Mouse (Mus musculus): Measurements from ENCODE around the gene Tie1.

DNA sequence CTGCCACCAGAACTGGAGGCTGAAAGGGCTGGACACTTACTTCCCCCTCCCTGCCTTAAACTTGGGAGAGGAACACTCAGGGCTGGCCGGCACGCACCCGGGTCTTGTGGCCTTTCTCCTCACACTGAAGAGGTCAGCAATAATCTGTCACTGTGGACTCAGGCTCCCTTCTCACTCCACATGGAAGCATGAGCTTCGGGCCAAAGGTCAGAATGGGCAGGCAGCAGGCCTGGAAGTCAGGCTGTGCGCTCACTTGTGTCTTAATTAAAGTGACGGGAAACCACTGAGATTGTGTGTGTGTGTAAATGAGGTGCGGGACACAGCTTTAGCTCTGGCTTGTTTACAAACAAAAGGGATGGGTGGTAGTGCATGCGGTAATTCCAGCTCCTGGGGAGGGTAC lies 57.5 kb downstream of the Tie1 start:
- no peak for TF ChIP-seq CTCF (IDR thresholded peaks at IDR 0.05; ENCODE audit: low read depth)
- TF ChIP-seq EP300 (IDR thresholded peaks at IDR 0.05; ENCODE audit: low read depth) = no peak
